Mouse (Mus musculus) forebrain, embryonic 11.5 days (tissue): Measurements from ENCODE around the gene Ylpm1. TPM values are rescaled to one million over a fixed set of nuclear protein-coding genes. Genes with fewer than 3 reads are reported as not detected.

Source experiments
- ATAC-seq: fragments of 200-750 bp; cut with Nextera tagmentation; replicated peaks from 2 replicates; pipeline ENCODE4 v1.8.0; 2017; ENCODE audit warnings: moderate TSS enrichment; ENCODE audit not compliant: low FRiP score
- DNase-seq: peaks from one replicate; pipeline ENCODE4 v3.0.0-alpha.2; 2017; ENCODE audit warnings: low spot score
- H3K27ac ChIP-seq: fragments of 300-500 bp; sonication (generic); 2 replicates; pipeline ENCODE4 v1.5.1; 2014; ENCODE audit warnings: low read depth, low read length
- H3K27me3 ChIP-seq: fragments of 300-500 bp; sonication (generic); 2 replicates; pipeline ENCODE4 v1.6.1; 2014; ENCODE audit warnings: mild to moderate bottlenecking, low read length, mixed read lengths; ENCODE audit not compliant: control insufficient read depth, insufficient read depth
- H3K36me3 ChIP-seq: fragments of 300-500 bp; sonication (generic); 2 replicates; pipeline ENCODE4 v1.6.1; 2014; ENCODE audit warnings: mild to moderate bottlenecking, low read length, moderate library complexity, mixed read lengths; ENCODE audit not compliant: control insufficient read depth, insufficient read depth
- H3K4me1 ChIP-seq: fragments of 300-500 bp; sonication (generic); replicated peaks from 2 replicates; pipeline ENCODE4 v1.6.1; 2014; ENCODE audit warnings: low read length, mixed read lengths; ENCODE audit not compliant: control insufficient read depth, insufficient read depth
- H3K4me2 ChIP-seq: fragments of 300-500 bp; sonication (generic); 2 replicates; pipeline ENCODE4 v1.6.1; 2014; ENCODE audit warnings: low read depth, mild to moderate bottlenecking, low read length, moderate library complexity, mixed read lengths; ENCODE audit not compliant: severe bottlenecking
- H3K4me3 ChIP-seq: fragments of 300-500 bp; sonication (generic); 2 replicates; pipeline ENCODE4 v1.5.1; 2014; ENCODE audit warnings: low read depth, low read length
- H3K9ac ChIP-seq: fragments of 300-500 bp; sonication (generic); 2 replicates; pipeline ENCODE4 v1.6.1; 2014; ENCODE audit warnings: low read length
- H3K9me3 ChIP-seq: fragments of 300-500 bp; sonication (generic); 2 replicates; pipeline ENCODE4 v1.6.1; 2016; ENCODE audit warnings: low read length, mixed read lengths; ENCODE audit not compliant: control insufficient read depth
- WGBS: fragments of 180-500 bp; shearing (Covaris S2); extraction: QIAGEN DNeasy Blood & Tissue Kit; methylation state at CpG from one replicate; pipeline ENCODE4 v1.1.7; 2014; 5-methylcytosine and 5-hydroxymethylcytosine counted together
- polyA plus RNA-seq: library from polyadenylated mRNA; unstranded; fragments of >200 nt; fragmentation: Nextera tagmentation; extraction: Ambion mirVana; gene quantifications from 2 replicates; pipeline ENCODE4 v1.2.1, GENCODE M21; 2014

Gene Ylpm1
- polyA plus RNA-seq, 1 experiment from 2014 or later = 55.5 TPM

- Histone ChIP-seq H3K27ac (no peak overlapping the region), H3K9ac (no peak overlapping the region)
Measured at GRCm38 (mm10) chr12:85094010-85094409, 97.9 kb downstream of the Ylpm1 start.

GRCm38 (mm10) chr12:85094706-85095105 is 98.6 kb downstream of the Ylpm1 start:
- Histone ChIP-seq H3K9ac (no peak overlapping the region), H3K4me3 (no peak overlapping the region), H3K4me2 (no peak overlapping the region), H3K36me3 (no peaks in the 10 kb centered on the region), H3K27ac (no peak overlapping the region), H3K4me1 (no peaks in the 10 kb centered on the region), H3K27me3 (no peaks in the 10 kb centered on the region), H3K9me3 (no peaks in the 10 kb centered on the region)
- WGBS = 80% methylated on average over 10 of the region's 10 CpGs
- no peak for DNase-seq
- no peak for ATAC-seq

More at GRCm38 (mm10) chr12:85094010-85094409, 97.9 kb downstream of the Ylpm1 start:
- H3K4me3 ChIP-seq = no peak overlapping the region
- no peaks in the 10 kb centered on the region for H3K27me3 ChIP-seq
- no peaks in the 10 kb centered on the region for H3K36me3 ChIP-seq
- no peak for DNase-seq
- H3K9me3 ChIP-seq = no peaks in the 10 kb centered on the region
- 40% methylated on average over 14 of the region's 14 CpGs for WGBS
- no peaks in the 10 kb centered on the region for H3K4me1 ChIP-seq
- no peak for ATAC-seq
- no peak overlapping the region for H3K4me2 ChIP-seq

GRCm38 (mm10) chr12:85095146-85095545 is 99.0 kb downstream of the Ylpm1 start:
- Histone ChIP-seq H3K27ac (no peak overlapping the region), H3K9ac (no peak overlapping the region), H3K4me3 (no peak overlapping the region), H3K4me1 (no peaks in the 10 kb centered on the region), H3K36me3 (no peaks in the 10 kb centered on the region), H3K4me2 (no peak overlapping the region), H3K27me3 (no peaks in the 10 kb centered on the region), H3K9me3 (no peaks in the 10 kb centered on the region)
- DNase-seq (no peak), ATAC-seq (no peak)
- 83% methylated on average over 11 of the region's 11 CpGs for WGBS

- H3K4me1 ChIP-seq = no peaks in the 10 kb centered on the region
- H3K36me3 ChIP-seq = no peaks in the 10 kb centered on the region
- H3K9ac ChIP-seq = no peak overlapping the region
- no peak overlapping the region for H3K4me3 ChIP-seq
- no peaks in the 10 kb centered on the region for H3K27me3 ChIP-seq
- ATAC-seq (no peak), DNase-seq (no peak)
- 85% methylated on average over 7 of the region's 7 CpGs for WGBS
- H3K9me3 ChIP-seq = no peaks in the 10 kb centered on the region
- H3K27ac ChIP-seq = no peak overlapping the region
- no peak overlapping the region for H3K4me2 ChIP-seq
Measured at GRCm38 (mm10) chr12:85095859-85096258, 99.7 kb downstream of the Ylpm1 start.

GRCm38 (mm10) chr12:85101001-85101400 is 104.9 kb downstream of the Ylpm1 start:
- Histone ChIP-seq H3K27me3 (no peaks in the 10 kb centered on the region), H3K9me3 (no peaks in the 10 kb centered on the region), H3K4me1 (no peaks in the 10 kb centered on the region), H3K9ac (no peak overlapping the region), H3K4me3 (no peak overlapping the region), H3K36me3 (no peaks in the 10 kb centered on the region), H3K27ac (no peak overlapping the region), H3K4me2 (no peak overlapping the region)
- DNase-seq (no peak), ATAC-seq (no peak)
- WGBS = 67% methylated on average over 14 of the region's 14 CpGs

GRCm38 (mm10) chr12:85101521-85102106 is 105.5 kb downstream of the Ylpm1 start:
- Histone ChIP-seq H3K4me1 (no peaks in the 10 kb centered on the region), H3K9ac (no peak overlapping the region), H3K36me3 (no peaks in the 10 kb centered on the region), H3K27ac (no peak overlapping the region), H3K9me3 (no peaks in the 10 kb centered on the region), H3K4me2 (no peak overlapping the region), H3K27me3 (no peaks in the 10 kb centered on the region), H3K4me3 (no peak overlapping the region)
- 81% methylated on average over 5 of the region's 5 CpGs for WGBS
- no peak for DNase-seq
- ATAC-seq = no peak

- ATAC-seq (no peak), DNase-seq (no peak)
- Histone ChIP-seq H3K4me3 (no peak overlapping the region), H3K4me2 (no peak overlapping the region), H3K36me3 (no peaks in the 10 kb centered on the region), H3K27me3 (no peaks in the 10 kb centered on the region), H3K9me3 (no peaks in the 10 kb centered on the region), H3K4me1 (no peaks in the 10 kb centered on the region), H3K27ac (no peak overlapping the region), H3K9ac (no peak overlapping the region)
- 88% methylated on average over 8 of the region's 8 CpGs for WGBS
Measured at GRCm38 (mm10) chr12:85103096-85103495, 107.0 kb downstream of the Ylpm1 start.

- no peak overlapping the region for H3K27ac ChIP-seq
- H3K4me1 ChIP-seq = no peaks in the 10 kb centered on the region; the same call in 1 of the 2 replicates
- H3K4me3 ChIP-seq = no peak overlapping the region
- DNase-seq (no peak), ATAC-seq (no peak)
- no peaks in the 10 kb centered on the region for H3K36me3 ChIP-seq
- no peaks in the 10 kb centered on the region for H3K9me3 ChIP-seq
- H3K27me3 ChIP-seq = no peaks in the 10 kb centered on the region
- no peak overlapping the region for H3K9ac ChIP-seq
- WGBS = 85% methylated on average over 8 of the region's 8 CpGs
- no peak overlapping the region for H3K4me2 ChIP-seq
Measured at GRCm38 (mm10) chr12:85104789-85105188, 108.7 kb downstream of the Ylpm1 start.

- Histone ChIP-seq H3K36me3 (no peaks in the 10 kb centered on the region), H3K27me3 (no peaks in the 10 kb centered on the region), H3K4me1 (no peaks in the 10 kb centered on the region; the same call in 1 of the 2 replicates), H3K9ac (no peak overlapping the region), H3K4me2 (no peak overlapping the region), H3K27ac (no peak overlapping the region), H3K9me3 (no peaks in the 10 kb centered on the region), H3K4me3 (no peak overlapping the region)
- 4% methylated on average over 8 of the region's 8 CpGs for WGBS
- DNase-seq = no peak
- ATAC-seq = no peak
Measured at GRCm38 (mm10) chr12:85106292-85106691, 110.2 kb downstream of the Ylpm1 start.
